Mouse (Mus musculus): ENCODE results near the gene Fam234a. TPM values are rescaled to one million over a fixed set of nuclear protein-coding genes. Genes with fewer than 3 reads are reported as not detected.

Gene Fam234a
- total RNA-seq, 2 experiments from 2014 or later = 71.2 to 73.2 TPM

GRCm38 (mm10) chr17:26162736-26163135 lies 81.3 kb downstream of the Fam234a start:
- DNase-seq = no peak

Other genes with a start within 250 kb of the Fam234a start
- gene Rab11fip3, start 174.7 kb downstream of the Fam234a start, total RNA-seq (2021) = 10 to 100 TPM; 21.0 to 22.9 TPM
- gene Decr2, start 153.9 kb downstream of the Fam234a start, total RNA-seq (2021) = 10 to 100 TPM; 14.6 to 17.0 TPM
- gene Nme4, start 148.6 kb downstream of the Fam234a start, total RNA-seq (2021) = 10 to 100 TPM; 10.3 to 10.8 TPM
- 1 to 10 TPM; 1.4 to 1.7 TPM for gene Tmem8, start 130.9 kb downstream of the Fam234a start, total RNA-seq (2021)
- gene Mrpl28, start 120.7 kb downstream of the Fam234a start, total RNA-seq (2021) = 10 to 100 TPM; 92.7 to 94.3 TPM
- 10 to 100 TPM; 28.3 to 28.4 TPM for gene Axin1, start 105.6 kb downstream of the Fam234a start, total RNA-seq (2021)
- gene Pdia2, start 45.2 kb downstream of the Fam234a start, total RNA-seq (2021) = not detected
- gene Rgs11, start 41.3 kb downstream of the Fam234a start, total RNA-seq (2021) = 1 to 10 TPM; 2.0 to 2.1 TPM
- 1 to 10 TPM; 1.6 to 2.0 TPM for gene Arhgdig, start 36.5 kb downstream of the Fam234a start, total RNA-seq (2021)
- gene Luc7l, start 8.7 kb upstream of the Fam234a start, total RNA-seq (2021) = 10 to 100 TPM; 34.7 to 36.4 TPM
- gene Neurl1b, start 170.6 kb upstream of the Fam234a start, total RNA-seq (2021) = 10 to 100 TPM; 81.4 to 87.9 TPM